Mouse (Mus musculus): ENCODE measurements around the gene Dnm3.

DNA sequence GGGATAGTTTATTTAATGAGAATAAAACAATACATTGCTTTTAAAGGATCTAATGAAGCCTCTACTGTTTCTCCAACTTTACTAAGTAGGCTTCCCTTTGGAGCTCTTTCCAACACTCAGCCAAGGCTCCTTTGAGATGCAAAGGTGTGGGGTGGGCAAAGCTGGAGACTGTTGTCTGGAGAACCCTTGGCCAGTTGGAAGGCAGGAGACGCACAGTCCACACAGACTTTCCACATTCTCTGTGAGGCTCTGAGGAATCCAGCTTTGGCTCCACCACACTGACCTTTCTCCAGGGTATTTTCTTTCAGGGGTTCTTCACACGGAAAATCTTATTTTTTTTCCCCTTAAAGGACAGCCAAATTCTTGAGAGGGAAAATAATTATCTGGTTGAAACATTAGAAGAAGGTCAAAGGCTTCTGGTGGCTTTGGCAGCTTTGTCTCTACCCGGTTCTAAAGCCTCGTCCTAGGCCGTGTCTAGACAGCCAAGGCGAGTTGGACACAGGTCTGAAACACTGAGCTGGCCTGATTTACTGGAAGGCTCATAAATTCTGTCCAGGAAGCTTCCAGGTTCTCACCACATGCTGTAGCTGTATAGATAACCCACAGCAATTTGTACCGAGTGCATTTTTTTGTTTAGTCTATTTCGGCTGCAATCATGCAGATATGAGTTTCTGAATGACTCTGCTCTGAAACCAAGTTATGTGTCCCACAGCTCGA lies 383.9 kb downstream of the Dnm3 start:
- TF ChIP-seq CTCF (IDR thresholded peaks at IDR 0.05; ENCODE audit: extremely low read depth, insufficient read length, insufficient replicate concordance, low read depth, low read length) (no peak), POLR2A (IDR thresholded peaks at IDR 0.05; ENCODE audit: low read depth, low read length) (no peak)

Measured in small intestine, adult 2 months (tissue).